Mouse (Mus musculus) G1E-ER4 (cell line): ENCODE data around the gene Tmbim1. TPM values are rescaled to one million over a fixed set of nuclear protein-coding genes. Genes with fewer than 3 reads are reported as not detected.

Experiments used
- GATA1 ChIP-seq: IDR thresholded peaks from one replicate; pipeline ENCODE4 v1.8.0; 2012; ENCODE audit warnings: low read length, inconsistent platforms
- polyA plus RNA-seq: library from polyadenylated mRNA; stranded (reverse); fragments of >175 nt; gene quantifications from 2 replicates; pipeline ENCODE4 v1.2.3, GENCODE M21; 2012

Tmbim1 gene
- polyA plus RNA-seq, 1 experiment = 214 TPM

- no peak for TF ChIP-seq GATA1
These were observed 15.3 kb downstream of the Tmbim1 start for GRCm38 (mm10) chr1:74290141-74290540.

GRCm38 (mm10) chr1:74289740-74290139, 15.7 kb downstream of the Tmbim1 start:
- TF ChIP-seq GATA1 = no peak

- no peak for TF ChIP-seq GATA1
These were observed 16.2 kb downstream of the Tmbim1 start for GRCm38 (mm10) chr1:74289248-74289647.

GRCm38 (mm10) chr1:74288327-74288726, 17.1 kb downstream of the Tmbim1 start:
- no peak for TF ChIP-seq GATA1

GRCm38 (mm10) chr1:74285212-74286010, 20.0 kb downstream of the Tmbim1 start:
- no peak for TF ChIP-seq GATA1

- TF ChIP-seq GATA1 = no peak
These were observed 20.8 kb downstream of the Tmbim1 start, which contains the start of the genes Aamp and Pnkd for GRCm38 (mm10) chr1:74284543-74285160. Gene Aamp (minus strand): TSS chr1:74284738. Gene Pnkd (plus strand): TSS chr1:74284930.

- no peak for TF ChIP-seq GATA1
These were observed 21.5 kb downstream of the Tmbim1 start for GRCm38 (mm10) chr1:74283686-74284463.

- TF ChIP-seq GATA1 = no peak
These were observed 22.4 kb downstream of the Tmbim1 start for GRCm38 (mm10) chr1:74282896-74283625.

- no peak for TF ChIP-seq GATA1
These were observed 23.5 kb downstream of the Tmbim1 start for GRCm38 (mm10) chr1:74281886-74282285.

- no peak for TF ChIP-seq GATA1
These were observed 24.1 kb downstream of the Tmbim1 start for GRCm38 (mm10) chr1:74281372-74281771.

GRCm38 (mm10) chr1:74280591-74281325, 24.7 kb downstream of the Tmbim1 start:
- no peak for TF ChIP-seq GATA1

- TF ChIP-seq GATA1 = no peak
These were observed 26.4 kb downstream of the Tmbim1 start for GRCm38 (mm10) chr1:74278988-74279387.

GRCm38 (mm10) chr1:74278538-74278937, 26.9 kb downstream of the Tmbim1 start, which contains the start of gene Gpbar1:
Gene Gpbar1 (plus strand): TSS chr1:74278550.
- TF ChIP-seq GATA1 = no peak

GRCm38 (mm10) chr1:74277883-74278537, 27.4 kb downstream of the Tmbim1 start:
- peak; percentile 48 for TF ChIP-seq GATA1
